Mouse (Mus musculus) lung, embryonic 16.5 days (tissue): ENCODE measurements around the gene Vsig8. TPM values are rescaled to one million over a fixed set of nuclear protein-coding genes. Genes with fewer than 3 reads are reported as not detected.

ENCODE experiments used
- ATAC-seq: fragments of 200-750 bp; cut with Nextera tagmentation; 2 replicates; pipeline ENCODE4 v1.8.0; 2017; ENCODE audit warnings: low read depth, mild to moderate bottlenecking, moderate library complexity
- H3K27ac ChIP-seq: fragments of 300-500 bp; sonication (generic); 2 replicates; pipeline ENCODE4 v1.5.1; 2014; ENCODE audit warnings: mild to moderate bottlenecking, control low read depth, low read length
- H3K27me3 ChIP-seq: fragments of 300-500 bp; sonication (generic); 2 replicates; pipeline ENCODE4 v1.6.1; 2014; ENCODE audit warnings: low read depth, low read length, mixed read lengths; ENCODE audit not compliant: control insufficient read depth, insufficient read depth
- H3K36me3 ChIP-seq: fragments of 300-500 bp; sonication (generic); 2 replicates; pipeline ENCODE4 v1.6.1; 2014; ENCODE audit warnings: low read length; ENCODE audit not compliant: control insufficient read depth, insufficient read depth
- H3K4me1 ChIP-seq: fragments of 300-500 bp; sonication (generic); replicated peaks from 2 replicates; pipeline ENCODE4 v1.6.1; 2014; ENCODE audit warnings: low read length, mixed read lengths; ENCODE audit not compliant: control insufficient read depth, insufficient read depth
- H3K4me2 ChIP-seq: fragments of 300-500 bp; sonication (generic); 2 replicates; pipeline ENCODE4 v1.6.1; 2014; ENCODE audit warnings: low read depth, low read length, control low read depth
- H3K4me3 ChIP-seq: fragments of 300-500 bp; sonication (generic); 2 replicates; pipeline ENCODE4 v1.5.1; 2014; ENCODE audit warnings: mild to moderate bottlenecking, low read length, control low read depth
- H3K9ac ChIP-seq: fragments of 300-500 bp; sonication (generic); 2 replicates; pipeline ENCODE4 v1.6.1; 2014; ENCODE audit warnings: low read length, control low read depth
- H3K9me3 ChIP-seq: fragments of 300-500 bp; sonication (generic); 2 replicates; pipeline ENCODE4 v1.6.1; 2016; ENCODE audit warnings: low read length; ENCODE audit not compliant: control insufficient read depth
- WGBS: fragments of 180-500 bp; shearing (Covaris S2); extraction: QIAGEN DNeasy Blood & Tissue Kit; methylation state at CpG from one replicate; pipeline ENCODE4 v1.1.7; 2014; 5-methylcytosine and 5-hydroxymethylcytosine counted together
- polyA plus RNA-seq: library from polyadenylated mRNA; unstranded; fragments of >200 nt; fragmentation: Nextera tagmentation; extraction: Ambion mirVana; gene quantifications from 2 replicates; pipeline ENCODE4 v1.2.1, GENCODE M21; 2015

Gene Vsig8
- polyA plus RNA-seq, result 0.11 and 0.34 TPM in 2 replicates

DNA sequence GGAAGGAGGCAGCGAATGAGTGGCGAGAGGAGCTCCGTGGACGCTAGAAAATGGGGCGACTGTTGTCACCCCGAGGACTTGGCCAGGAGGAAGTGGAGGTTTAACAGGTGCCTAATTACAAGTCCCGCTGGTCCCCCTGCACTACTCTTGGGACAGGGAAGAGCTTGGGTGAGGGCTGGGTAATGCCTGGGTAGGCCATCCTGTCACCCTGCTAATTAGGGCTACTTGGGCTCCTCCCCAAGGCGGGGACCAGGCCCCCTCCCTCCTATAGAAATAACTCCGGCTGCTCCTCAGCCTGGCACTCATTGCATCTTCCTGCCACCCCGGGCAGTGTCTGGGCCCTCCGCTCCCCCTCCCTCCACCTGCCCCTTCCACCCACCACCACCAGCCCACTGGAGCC is at the start of gene Vsig8:
TSS of gene Vsig8 (plus strand) at position 301 of the 400 bp plus-strand sequence.
- H3K27ac ChIP-seq, result no peak within 1 kb of the TSS
- H3K4me3 ChIP-seq, result no peak within 1 kb of the TSS
- no peaks in the 10 kb centered on the region for H3K36me3 ChIP-seq
- no peak for ATAC-seq
- H3K9me3 ChIP-seq, result no peaks in the 10 kb centered on the region
- H3K4me1 ChIP-seq, result peaks cover 7% of the 10 kb centered on the region; the same call in 1 of the 2 replicates
- WGBS, result 69% methylated on average over 11 of the region's 11 CpGs
- no peak within 1 kb of the TSS for H3K9ac ChIP-seq
- peaks cover under 1% of the 10 kb centered on the region for H3K27me3 ChIP-seq
- no peak within 1 kb of the TSS for H3K4me2 ChIP-seq

DNA sequence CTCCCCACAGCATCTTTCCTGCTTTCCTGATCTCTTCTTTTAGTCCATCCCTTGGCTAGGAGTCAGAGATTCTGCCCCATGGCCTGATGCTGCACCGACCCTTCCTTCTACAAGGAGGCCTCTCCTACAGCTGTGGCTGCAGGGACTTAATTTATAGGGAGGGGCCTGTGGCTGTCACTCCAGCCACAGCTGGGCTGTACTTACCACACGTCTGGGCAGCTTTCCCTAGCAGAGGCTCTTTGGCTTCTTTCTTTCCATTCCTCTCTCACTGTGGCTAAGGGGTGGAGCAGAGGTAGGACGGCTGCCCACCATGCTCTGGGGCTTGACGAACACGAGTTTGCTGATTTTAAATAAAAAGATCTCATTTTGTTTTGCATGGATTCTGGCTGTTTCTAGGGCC is 48.7 kb upstream of the Vsig8 start:
- ATAC-seq, result peak; percentile 41
- Histone ChIP-seq H3K36me3 (peaks cover 38% of the 10 kb centered on the region), H3K9ac (no peak overlapping the region), H3K4me3 (no peak overlapping the region), H3K4me1 (peaks cover 49% of the 10 kb centered on the region), H3K27me3 (no peaks in the 10 kb centered on the region), H3K4me2 (no peak overlapping the region), H3K9me3 (no peaks in the 10 kb centered on the region), H3K27ac (no peak overlapping the region)
- WGBS, result 33% methylated on average over 5 of the region's 5 CpGs

DNA sequence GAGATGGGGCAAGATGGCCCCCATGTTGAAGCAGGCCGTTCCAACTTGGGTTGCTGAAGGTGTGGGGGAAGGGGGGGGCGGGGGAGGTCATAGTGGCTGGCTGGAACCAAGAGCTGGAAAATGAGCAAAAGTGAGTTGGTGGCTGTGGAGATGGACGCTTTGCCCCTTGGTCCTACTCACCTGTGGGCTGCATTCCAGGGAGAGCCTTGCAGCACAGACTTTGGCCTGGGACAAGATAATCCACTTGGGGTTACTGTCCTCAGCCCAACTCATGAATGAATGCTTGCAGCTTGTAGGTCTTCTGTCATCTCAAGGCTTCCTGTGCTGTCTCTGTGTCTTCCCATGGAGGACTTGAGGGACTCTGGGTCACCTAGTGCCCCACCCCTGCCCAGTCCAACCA is 48.0 kb upstream of the Vsig8 start:
- WGBS, result 74% methylated on average over 3 of the region's 3 CpGs
- H3K27me3 ChIP-seq, result no peaks in the 10 kb centered on the region
- no peak overlapping the region for H3K4me2 ChIP-seq
- H3K4me1 ChIP-seq, result peaks cover 49% of the 10 kb centered on the region
- no peak for ATAC-seq
- H3K36me3 ChIP-seq, result peaks cover 38% of the 10 kb centered on the region
- H3K27ac ChIP-seq, result no peak overlapping the region
- no peak overlapping the region for H3K4me3 ChIP-seq
- H3K9me3 ChIP-seq, result no peaks in the 10 kb centered on the region
- H3K9ac ChIP-seq, result no peak overlapping the region

DNA sequence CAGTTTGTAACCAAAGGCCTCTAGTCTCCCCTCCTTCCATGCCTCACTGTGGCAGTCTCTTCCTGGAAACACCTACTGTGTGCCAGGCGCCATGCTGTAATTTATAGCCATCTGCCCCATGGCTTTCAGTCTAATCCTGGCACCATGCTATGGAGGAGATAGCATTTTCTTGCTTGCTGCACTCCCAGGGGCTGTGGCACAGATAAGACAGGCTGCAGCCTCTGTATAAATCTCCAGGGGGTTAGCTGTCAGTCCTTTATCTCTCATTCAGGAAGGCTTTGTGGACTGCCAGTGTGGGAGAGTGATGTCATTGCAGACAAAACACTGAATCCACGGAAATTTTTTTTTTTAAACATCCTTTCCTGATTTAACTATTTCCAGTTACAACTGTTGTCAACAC is 47.6 kb upstream of the Vsig8 start:
- H3K9me3 ChIP-seq, result no peaks in the 10 kb centered on the region
- H3K4me2 ChIP-seq, result no peak overlapping the region
- H3K4me1 ChIP-seq, result peaks cover 49% of the 10 kb centered on the region
- H3K27me3 ChIP-seq, result no peaks in the 10 kb centered on the region
- 37% methylated on average over 2 of the region's 2 CpGs for WGBS
- no peak overlapping the region; the same call in 1 of the 2 replicates for H3K27ac ChIP-seq
- H3K36me3 ChIP-seq, result peaks cover 38% of the 10 kb centered on the region
- no peak overlapping the region for H3K9ac ChIP-seq
- H3K4me3 ChIP-seq, result no peak overlapping the region
- ATAC-seq, result no peak

DNA sequence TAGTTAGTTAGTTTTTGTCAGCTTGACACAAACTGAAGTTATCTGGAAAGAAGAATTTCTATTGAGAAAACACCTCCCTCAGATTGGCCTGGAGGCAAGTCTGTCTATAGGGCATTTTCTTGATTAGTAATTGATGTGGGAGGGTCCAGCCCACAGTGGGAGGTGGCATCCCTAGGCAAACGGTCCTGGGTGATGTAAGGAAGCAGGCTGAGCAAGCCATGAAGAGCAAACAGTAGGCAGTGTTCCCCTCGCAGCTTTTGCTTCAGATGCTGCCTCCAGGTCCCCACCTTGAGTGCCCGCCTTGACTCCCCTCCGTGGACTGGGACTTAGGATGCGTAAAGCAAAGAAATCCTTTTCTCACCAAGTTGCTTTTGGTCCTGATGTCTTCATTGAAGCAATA is 46.5 kb upstream of the Vsig8 start:
- 53% methylated on average over 5 of the region's 5 CpGs for WGBS
- Histone ChIP-seq H3K4me2 (no peak overlapping the region), H3K4me3 (no peak overlapping the region), H3K9ac (no peak overlapping the region), H3K27me3 (no peaks in the 10 kb centered on the region), H3K4me1 (peaks cover 50% of the 10 kb centered on the region), H3K27ac (peak overlapping the region; percentile 91), H3K36me3 (peaks cover 38% of the 10 kb centered on the region), H3K9me3 (no peaks in the 10 kb centered on the region)
- no peak for ATAC-seq

DNA sequence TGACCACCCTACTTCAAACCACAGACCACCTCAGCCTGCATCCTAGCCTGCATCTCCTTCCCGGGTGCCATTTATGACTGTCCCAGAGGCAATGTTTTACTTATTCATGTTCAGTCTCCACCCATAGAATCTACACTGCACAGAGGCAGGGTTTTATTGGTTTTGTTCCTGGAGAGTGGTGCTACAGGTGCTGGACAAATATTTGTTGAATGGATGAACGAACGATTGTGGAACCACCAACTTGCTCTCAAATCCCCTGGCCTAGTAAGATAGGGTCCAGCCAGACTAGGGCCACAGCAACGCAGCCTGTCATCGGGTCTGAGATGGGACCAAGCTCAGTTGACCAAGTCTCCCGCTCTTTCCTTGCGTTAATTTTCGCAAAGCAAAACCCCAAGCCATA is 45.8 kb upstream of the Vsig8 start:
- Histone ChIP-seq H3K27me3 (no peaks in the 10 kb centered on the region), H3K9me3 (no peaks in the 10 kb centered on the region), H3K4me1 (peaks cover 49% of the 10 kb centered on the region), H3K4me3 (no peak overlapping the region), H3K36me3 (peaks cover 36% of the 10 kb centered on the region), H3K27ac (peak overlapping the region; percentile 91), H3K4me2 (peak overlapping the region; percentile 43), H3K9ac (no peak overlapping the region)
- WGBS, result 36% methylated on average over 8 of the region's 8 CpGs
- peak; percentile 44 for ATAC-seq

DNA sequence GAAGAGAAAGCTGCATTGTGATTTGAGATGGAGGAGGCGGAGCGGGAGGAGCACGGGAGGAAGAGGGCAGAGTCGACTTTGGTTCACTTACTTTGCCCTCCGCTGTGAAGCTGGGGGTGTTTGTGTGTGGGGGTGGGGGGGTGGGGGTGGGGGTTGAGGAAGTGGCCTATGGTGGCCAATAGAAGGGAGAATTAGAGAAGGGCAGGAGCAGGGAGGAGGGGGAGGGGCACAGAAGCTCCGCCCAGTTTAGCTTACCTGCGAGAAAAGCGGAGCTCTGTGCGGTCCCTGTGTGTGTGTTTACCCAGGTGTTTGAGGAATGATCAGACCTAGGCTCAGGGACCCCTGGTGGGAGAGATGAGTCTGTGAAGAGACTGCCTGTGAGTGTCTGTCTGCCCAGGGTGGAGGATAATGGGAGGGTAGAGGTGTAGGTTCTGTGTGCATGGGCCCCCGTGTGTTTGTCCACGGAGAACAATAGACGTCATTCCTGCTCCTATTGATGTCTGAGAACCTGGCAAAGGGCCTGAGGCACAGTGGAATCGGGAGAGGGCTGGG is 45.2 kb upstream of the Vsig8 start:
- peak; percentile 29 for ATAC-seq
- Histone ChIP-seq H3K27ac (peak overlapping the region; percentile 91), H3K9ac (peak overlapping the region; percentile 42), H3K27me3 (no peaks in the 10 kb centered on the region), H3K4me2 (peak overlapping the region; percentile 43), H3K9me3 (no peaks in the 10 kb centered on the region), H3K4me3 (no peak overlapping the region), H3K4me1 (peaks cover 49% of the 10 kb centered on the region), H3K36me3 (peaks cover 30% of the 10 kb centered on the region)
- 29% methylated on average over 13 of the region's 13 CpGs for WGBS

DNA sequence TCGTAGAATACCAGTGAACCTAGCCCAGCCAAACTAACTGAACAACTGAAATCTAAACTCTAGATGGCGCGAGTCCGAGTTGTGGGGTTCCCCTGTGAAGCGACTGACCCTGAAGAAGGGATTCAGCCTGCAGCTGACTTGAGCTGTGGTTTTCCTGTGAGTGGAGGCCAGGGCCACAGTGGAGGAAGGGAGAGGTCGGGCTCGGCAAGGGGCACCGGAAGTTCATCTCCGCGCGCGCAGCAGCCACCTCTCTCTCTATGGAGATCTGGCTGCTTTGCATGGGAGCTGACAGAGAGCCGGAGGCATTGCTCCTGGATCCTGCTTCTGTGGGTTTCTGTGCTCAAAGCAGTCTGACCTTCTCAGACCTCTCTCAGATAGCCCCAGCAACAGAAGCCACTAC is 42.8 kb upstream of the Vsig8 start:
- peak overlapping the region; percentile 1; the same call in 1 of the 2 replicates for H3K4me2 ChIP-seq
- H3K9ac ChIP-seq, result no peak overlapping the region
- peak overlapping the region; percentile 70 for H3K27ac ChIP-seq
- H3K4me3 ChIP-seq, result no peak overlapping the region
- H3K36me3 ChIP-seq, result peaks cover 11% of the 10 kb centered on the region
- peaks cover 4% of the 10 kb centered on the region for H3K9me3 ChIP-seq
- peaks cover 39% of the 10 kb centered on the region for H3K4me1 ChIP-seq
- no peaks in the 10 kb centered on the region for H3K27me3 ChIP-seq
- ATAC-seq, result peak; percentile 34; the same call in 1 of the 2 replicates
- WGBS, result 14% methylated on average over 13 of the region's 13 CpGs

DNA sequence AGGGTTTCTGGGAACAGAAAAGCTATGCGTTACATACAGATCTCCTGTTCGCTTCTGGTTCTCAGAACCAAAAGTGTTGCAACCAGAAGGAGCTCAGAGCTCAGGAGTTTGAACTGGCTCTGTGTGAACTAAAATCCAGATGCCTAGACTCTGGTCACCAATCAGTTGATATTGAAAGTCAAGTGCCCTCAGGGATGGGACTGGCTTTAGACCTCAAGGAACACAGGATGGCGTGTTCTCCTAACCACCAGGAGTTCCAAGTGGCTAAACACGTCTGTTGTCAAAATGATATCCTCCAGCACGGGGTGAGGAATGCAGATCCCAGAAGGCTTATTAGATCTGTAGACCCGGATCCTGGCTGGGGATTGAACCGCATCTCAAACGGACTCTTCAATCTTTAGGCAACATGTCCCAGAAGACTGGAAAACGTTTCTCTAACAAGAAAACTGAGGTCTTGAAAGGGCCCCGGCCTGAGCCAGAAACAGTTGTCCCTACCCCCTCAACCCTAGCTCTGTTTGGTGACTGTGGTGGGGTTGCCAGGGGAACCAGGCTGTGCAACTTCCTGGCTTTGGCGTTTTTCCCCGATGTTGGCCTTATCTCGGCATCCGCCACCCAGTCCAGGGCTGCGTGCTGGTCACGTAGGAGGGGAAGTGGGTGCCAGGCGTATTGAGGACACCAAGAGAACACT is 42.1 kb upstream of the Vsig8 start:
- WGBS, result 33% methylated on average over 17 of the region's 17 CpGs
- peak; percentile 77 for ATAC-seq

More for the DNA sequence above, 42.1 kb upstream of the Vsig8 start:
- peaks cover 6% of the 10 kb centered on the region for H3K9me3 ChIP-seq
- no peaks in the 10 kb centered on the region for H3K27me3 ChIP-seq
- H3K4me3 ChIP-seq, result no peak overlapping the region
- H3K4me1 ChIP-seq, result peaks cover 37% of the 10 kb centered on the region
- H3K36me3 ChIP-seq, result peaks cover 4% of the 10 kb centered on the region
- H3K9ac ChIP-seq, result peak overlapping the region; percentile 34; the same call in 1 of the 2 replicates
- H3K4me2 ChIP-seq, result peak overlapping the region; percentile 1
- H3K27ac ChIP-seq, result peak overlapping the region; percentile 70
